Mouse (Mus musculus) intestine, postnatal 0 days (tissue): ENCODE results near the gene Gstm2. TPM values are rescaled to one million over a fixed set of nuclear protein-coding genes. Genes with fewer than 3 reads are reported as not detected.

Source experiments
- ATAC-seq: fragments of 200-750 bp; cut with Nextera tagmentation; 2 replicates; pipeline ENCODE4 v1.8.0; 2017; ENCODE audit warnings: mild to moderate bottlenecking, moderate TSS enrichment, moderate library complexity
- H3K27ac ChIP-seq: fragments of 300-500 bp; sonication (generic); 2 replicates; pipeline ENCODE4 v1.5.1; 2014; ENCODE audit warnings: mild to moderate bottlenecking, low read depth, low read length, moderate library complexity
- H3K27me3 ChIP-seq: fragments of 300-500 bp; sonication (generic); replicated peaks from 2 replicates; pipeline ENCODE4 v1.6.1; 2014; ENCODE audit warnings: low read length, mixed read lengths; ENCODE audit not compliant: control insufficient read depth, insufficient read depth
- H3K36me3 ChIP-seq: fragments of 300-500 bp; sonication (generic); 2 replicates; pipeline ENCODE4 v1.6.1; 2014; ENCODE audit warnings: mild to moderate bottlenecking, moderate library complexity; ENCODE audit not compliant: control insufficient read depth, insufficient read depth
- H3K4me1 ChIP-seq: fragments of 300-500 bp; sonication (generic); replicated peaks from 2 replicates; pipeline ENCODE4 v1.6.1; 2014; ENCODE audit warnings: antibody characterized with exemption, low read length, mixed read lengths; ENCODE audit not compliant: control insufficient read depth, insufficient read depth
- H3K4me2 ChIP-seq: fragments of 300-500 bp; sonication (generic); replicated peaks from 2 replicates; pipeline ENCODE4 v1.6.1; 2014; ENCODE audit warnings: low read depth, mild to moderate bottlenecking, moderate library complexity
- H3K4me3 ChIP-seq: fragments of 300-500 bp; sonication (generic); 2 replicates; pipeline ENCODE4 v1.5.1; 2014; ENCODE audit warnings: low read depth, low read length
- H3K9ac ChIP-seq: fragments of 300-500 bp; sonication (generic); 2 replicates; pipeline ENCODE4 v1.6.1; 2014; ENCODE audit warnings: mild to moderate bottlenecking, low read depth, low read length
- H3K9me3 ChIP-seq: fragments of 300-500 bp; sonication (generic); 2 replicates; pipeline ENCODE4 v1.6.1; 2016; ENCODE audit warnings: mixed run types; ENCODE audit not compliant: control insufficient read depth
- CTCF ChIP-seq: sonication (generic); IDR thresholded peaks from 2 replicates; pipeline ENCODE4 v1.5.1; 2016; ENCODE audit warnings: low read depth, mild to moderate bottlenecking, control low read depth, antibody characterized with exemption, moderate library complexity
- WGBS: fragments of 180-500 bp; shearing (Covaris S2); extraction: QIAGEN DNeasy Blood & Tissue Kit; methylation state at CpG from one replicate; pipeline ENCODE4 v1.1.7; 2014; 5-methylcytosine and 5-hydroxymethylcytosine counted together
- polyA plus RNA-seq: library from polyadenylated mRNA; unstranded; fragments of >200 nt; fragmentation: Nextera tagmentation; extraction: Ambion mirVana; gene quantifications from 2 replicates; pipeline ENCODE4 v1.2.1, GENCODE M21; 2015

Gstm2 gene
- polyA plus RNA-seq = 94.6 and 108 TPM in 2 replicates

GRCm38 (mm10) chr3:107986041-107986562 is at the start of gene Gstm2:
Gene Gstm2 (minus strand): TSS chr3:107986453.
- H3K4me2 ChIP-seq = peak within 1 kb of the TSS; percentile 49
- no peak within 1 kb of the TSS for H3K9ac ChIP-seq
- ATAC-seq = peak; percentile 94
- peak within 1 kb of the TSS; percentile 23; the same call in 1 of the 2 replicates for H3K27ac ChIP-seq
- no peaks in the 10 kb centered on the region for H3K9me3 ChIP-seq
- 19% methylated on average over 8 of the region's 8 CpGs for WGBS
- peak within 1 kb of the TSS; percentile 9 for H3K4me3 ChIP-seq
- no peaks in the 10 kb centered on the region; the same call in 1 of the 2 replicates for H3K4me1 ChIP-seq
- no peak for TF ChIP-seq CTCF
- no peaks in the 10 kb centered on the region for H3K27me3 ChIP-seq
- H3K36me3 ChIP-seq = no peaks in the 10 kb centered on the region

GRCm38 (mm10) chr3:108033156-108033555 is 46.9 kb upstream of the Gstm2 start:
- H3K4me3 ChIP-seq = no peak overlapping the region
- H3K9me3 ChIP-seq = no peaks in the 10 kb centered on the region
- WGBS = 49% methylated on average over 5 of the region's 5 CpGs
- no peaks in the 10 kb centered on the region for H3K36me3 ChIP-seq
- 0 out of 2 replicates have a peak, but pooled peaks cover 2% of the 10 kb centered on the region for H3K4me1 ChIP-seq
- H3K9ac ChIP-seq = no peak overlapping the region
- no peak overlapping the region for H3K27ac ChIP-seq
- no peaks in the 10 kb centered on the region for H3K27me3 ChIP-seq
- ATAC-seq = no peak
- TF ChIP-seq CTCF = no peak
- H3K4me2 ChIP-seq = no peak overlapping the region

GRCm38 (mm10) chr3:108032113-108032512 is 45.9 kb upstream of the Gstm2 start:
- 0 out of 2 replicates have a peak, but pooled peaks cover 2% of the 10 kb centered on the region for H3K4me1 ChIP-seq
- H3K9ac ChIP-seq = no peak overlapping the region
- no peak overlapping the region for H3K4me2 ChIP-seq
- H3K9me3 ChIP-seq = no peaks in the 10 kb centered on the region
- no peaks in the 10 kb centered on the region for H3K36me3 ChIP-seq
- ATAC-seq = no peak
- no peak overlapping the region for H3K27ac ChIP-seq
- no peak overlapping the region for H3K4me3 ChIP-seq
- H3K27me3 ChIP-seq = no peaks in the 10 kb centered on the region
- TF ChIP-seq CTCF = no peak

- no peak overlapping the region for H3K9ac ChIP-seq
- no peak overlapping the region for H3K4me3 ChIP-seq
- no peaks in the 10 kb centered on the region for H3K36me3 ChIP-seq
- H3K4me2 ChIP-seq = no peak overlapping the region
- TF ChIP-seq CTCF = no peak
- WGBS = 71% methylated on average over 4 of the region's 4 CpGs
- ATAC-seq = no peak
- H3K9me3 ChIP-seq = no peaks in the 10 kb centered on the region
- H3K27me3 ChIP-seq = no peaks in the 10 kb centered on the region
- no peak overlapping the region for H3K27ac ChIP-seq
- 0 out of 2 replicates have a peak, but pooled peaks cover 9% of the 10 kb centered on the region for H3K4me1 ChIP-seq
Observed at GRCm38 (mm10) chr3:108028641-108029365, 42.5 kb upstream of the Gstm2 start.

- 0 out of 2 replicates have a peak, but pooled peaks cover 9% of the 10 kb centered on the region for H3K4me1 ChIP-seq
- WGBS = 75% methylated on average over 1 of the region's 1 CpGs
- peak overlapping the region; percentile 23; the same call in 1 of the 2 replicates for H3K27ac ChIP-seq
- no peak overlapping the region for H3K9ac ChIP-seq
- no peaks in the 10 kb centered on the region for H3K9me3 ChIP-seq
- no peaks in the 10 kb centered on the region for H3K36me3 ChIP-seq
- H3K4me2 ChIP-seq = 0 out of 2 replicates have a peak overlapping the region, but pooled peaks have one; percentile 6
- H3K27me3 ChIP-seq = no peaks in the 10 kb centered on the region
- peak; percentile 17; the same call in 1 of the 2 replicates for ATAC-seq
- TF ChIP-seq CTCF = no peak
- H3K4me3 ChIP-seq = no peak overlapping the region
Observed at GRCm38 (mm10) chr3:108026597-108026996, 40.3 kb upstream of the Gstm2 start.

GRCm38 (mm10) chr3:108026049-108026448 is 39.8 kb upstream of the Gstm2 start:
- Histone ChIP-seq H3K4me2 (no peak overlapping the region), H3K27me3 (no peaks in the 10 kb centered on the region), H3K4me1 (0 out of 2 replicates have a peak, but pooled peaks cover 9% of the 10 kb centered on the region), H3K36me3 (no peaks in the 10 kb centered on the region), H3K27ac (peak overlapping the region; percentile 69; the same call in 1 of the 2 replicates), H3K9me3 (no peaks in the 10 kb centered on the region), H3K4me3 (no peak overlapping the region), H3K9ac (no peak overlapping the region)
- WGBS = 36% methylated on average over 5 of the region's 5 CpGs
- peak; percentile 84 for ATAC-seq
- no peak for TF ChIP-seq CTCF
